Mouse (Mus musculus): ENCODE measurements around the gene Slc36a4.

DNA sequence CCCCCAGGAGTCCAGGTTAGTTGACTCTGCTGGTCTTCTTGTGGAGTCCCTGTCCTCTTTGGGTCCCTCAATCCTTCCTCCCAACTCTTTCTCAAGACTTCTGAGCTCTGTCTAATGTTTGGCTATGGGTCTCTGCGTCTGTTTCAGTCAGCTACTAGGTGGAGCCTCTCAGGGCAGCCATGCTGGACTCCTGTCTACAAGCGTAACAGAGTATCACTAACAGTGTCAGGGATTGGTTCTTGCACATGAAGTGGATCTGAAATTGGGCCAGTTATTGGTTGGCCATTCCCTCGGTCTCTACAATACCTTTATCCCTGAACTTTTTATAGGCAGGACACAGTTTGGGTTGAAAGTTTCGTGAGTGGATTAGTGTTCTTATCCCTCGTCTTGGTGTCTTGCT is 22.2 kb upstream of the Slc36a4 start:
- TF ChIP-seq CTCF (IDR thresholded peaks at IDR 0.05; ENCODE audit: insufficient read depth, low read depth, low read length) (no peak), POLR2A (IDR thresholded peaks at IDR 0.05; ENCODE audit: insufficient read depth, low read depth, low read length) (no peak)
